Mouse (Mus musculus): ENCODE results near the gene Btf3l4.

DNA sequence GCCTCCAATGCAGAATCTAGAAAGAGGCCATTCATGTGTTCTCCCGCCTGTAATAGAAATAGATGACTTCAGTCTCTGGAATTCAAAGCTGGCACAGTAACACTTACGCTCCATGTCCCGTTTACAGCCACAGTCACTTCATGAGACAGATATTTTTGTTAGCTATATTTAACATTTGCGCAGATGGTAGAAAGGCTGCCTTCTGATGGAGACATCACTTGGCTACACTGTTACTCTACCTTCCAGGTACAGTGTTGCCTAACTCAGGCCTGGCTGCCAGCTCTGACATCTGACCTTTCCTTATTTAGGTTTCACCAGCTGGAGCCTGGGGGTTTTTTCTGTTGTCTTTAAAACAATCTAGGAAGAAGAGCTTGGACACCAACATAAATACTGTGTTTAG is 4.6 kb upstream of the Btf3l4 start:
- TF ChIP-seq CTCF (conservative IDR thresholded peaks at IDR 0.05; ENCODE audit: insufficient read depth, insufficient read length, low read depth, low read length), result no peak
- no peak for TF ChIP-seq POLR2A (IDR thresholded peaks at IDR 0.05; ENCODE audit: low read depth, low read length)

Measured in kidney, adult 2 months (tissue).